Mouse (Mus musculus) neural tube, embryonic 13.5 days (tissue): ENCODE measurements around the gene St3gal5. TPM values are rescaled to one million over a fixed set of nuclear protein-coding genes. Genes with fewer than 3 reads are reported as not detected.
A peak's percentile ranks its signal among the peaks of the same experiment; 100 is the strongest.

ENCODE experiments used
- ATAC-seq: fragments of 200-750 bp; cut with Nextera tagmentation; 2 replicates; pipeline ENCODE4 v1.8.0; 2017; ENCODE audit warnings: low read depth, mild to moderate bottlenecking, moderate TSS enrichment, moderate library complexity
- H3K27ac ChIP-seq: fragments of 300-500 bp; sonication (generic); replicated peaks from 2 replicates; pipeline ENCODE4 v1.5.1; 2015; ENCODE audit warnings: moderate library complexity, mild to moderate bottlenecking, inconsistent platforms
- H3K27me3 ChIP-seq: fragments of 300-500 bp; sonication (generic); 2 replicates; pipeline ENCODE4 v1.6.1; 2015; ENCODE audit warnings: mild to moderate bottlenecking, inconsistent platforms
- H3K36me3 ChIP-seq: fragments of 300-500 bp; sonication (generic); 2 replicates; pipeline ENCODE4 v1.6.1; 2015; ENCODE audit warnings: mild to moderate bottlenecking, inconsistent platforms
- H3K4me1 ChIP-seq: fragments of 300-500 bp; sonication (generic); replicated peaks from 2 replicates; pipeline ENCODE4 v1.6.1; 2015; ENCODE audit warnings: inconsistent platforms
- H3K4me2 ChIP-seq: fragments of 300-500 bp; sonication (generic); 2 replicates; pipeline ENCODE4 v1.6.1; 2015; ENCODE audit warnings: inconsistent platforms, mild to moderate bottlenecking, moderate library complexity
- H3K4me3 ChIP-seq: fragments of 300-500 bp; sonication (generic); 2 replicates; pipeline ENCODE4 v1.5.1; 2015; ENCODE audit warnings: mild to moderate bottlenecking, inconsistent platforms
- H3K9ac ChIP-seq: fragments of 300-500 bp; sonication (generic); 2 replicates; pipeline ENCODE4 v1.6.1; 2015; ENCODE audit warnings: moderate library complexity, mild to moderate bottlenecking, inconsistent platforms
- H3K9me3 ChIP-seq: fragments of 300-500 bp; sonication (generic); 2 replicates; pipeline ENCODE4 v1.6.1; 2016; ENCODE audit warnings: inconsistent platforms
- WGBS: fragments of 180-500 bp; shearing (Covaris S2); methylation state at CpG from one replicate; pipeline ENCODE4 v1.1.7; 2015; 5-methylcytosine and 5-hydroxymethylcytosine counted together
- polyA plus RNA-seq: library from polyadenylated mRNA; unstranded; fragments of >200 nt; fragmentation: Nextera tagmentation; extraction: Ambion mirVana; gene quantifications from 2 replicates; pipeline ENCODE4 v1.2.1, GENCODE M21; 2015

Gene St3gal5
- polyA plus RNA-seq, 1 experiment from 2014 or later, result 54.6 TPM

DNA sequence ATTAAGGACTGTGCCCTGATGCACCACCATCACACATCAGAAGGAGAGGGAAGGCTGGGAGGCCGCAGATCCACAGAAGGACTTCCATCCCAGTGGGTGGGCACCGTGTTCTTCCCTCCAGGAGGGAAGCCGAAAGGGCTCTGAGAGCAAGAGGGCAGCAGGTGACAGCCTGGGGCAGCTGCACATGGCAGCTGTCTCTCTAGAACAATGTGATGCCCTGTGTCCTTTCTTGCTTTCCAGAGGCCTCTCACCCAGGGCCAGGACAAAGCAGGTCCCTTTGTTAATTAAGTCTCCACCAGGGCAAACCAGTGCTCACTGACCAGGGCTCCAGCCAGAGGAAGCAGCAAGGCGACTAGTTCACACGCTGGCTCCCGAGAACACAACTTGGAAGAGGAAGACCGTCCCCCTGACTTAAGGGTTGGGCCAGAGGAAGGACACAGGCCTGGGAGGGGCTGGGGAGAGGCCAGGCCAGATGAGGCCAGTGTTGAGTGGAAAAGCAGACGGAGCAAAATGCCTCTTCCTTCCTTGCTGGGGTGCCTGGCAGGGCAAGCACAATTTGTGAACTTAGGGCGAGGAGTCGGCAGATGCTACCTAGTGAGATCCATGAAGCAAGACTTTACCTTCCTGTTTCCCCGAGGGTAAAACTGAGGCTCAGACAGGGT is 103.3 kb downstream of the St3gal5 start:
- H3K9ac ChIP-seq, result 0 out of 2 replicates have a peak overlapping the region, but pooled peaks have one; percentile 22
- H3K4me1 ChIP-seq, result peaks cover 14% of the 10 kb centered on the region
- no peak overlapping the region for H3K4me3 ChIP-seq
- H3K9me3 ChIP-seq, result no peaks in the 10 kb centered on the region
- no peak overlapping the region for H3K4me2 ChIP-seq
- 46% methylated on average over 11 of the region's 11 CpGs for WGBS
- H3K27me3 ChIP-seq, result peaks cover 16% of the 10 kb centered on the region; the same call in 1 of the 2 replicates
- no peaks in the 10 kb centered on the region for H3K36me3 ChIP-seq
- H3K27ac ChIP-seq, result no peak overlapping the region
- no peak for ATAC-seq

DNA sequence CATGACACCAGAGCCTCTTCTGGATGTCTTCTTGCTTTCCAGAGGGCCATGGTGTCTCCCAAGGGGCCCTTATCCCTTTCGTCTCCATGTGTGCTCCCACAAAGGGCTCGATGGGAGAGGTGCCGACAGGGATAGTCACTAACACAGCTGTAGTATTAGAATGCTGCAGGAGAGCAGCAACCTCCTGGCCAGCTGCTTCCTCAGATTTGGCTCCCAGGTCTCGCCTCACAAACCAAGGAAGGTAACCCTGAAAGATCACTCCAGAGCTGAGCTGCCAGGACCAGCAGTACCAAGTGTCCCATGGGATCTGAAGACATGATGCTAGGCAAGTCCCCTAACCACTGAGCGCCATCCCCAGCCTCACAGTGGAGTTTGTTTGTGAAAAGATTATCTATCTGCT is 105.3 kb downstream of the St3gal5 start:
- Histone ChIP-seq H3K27ac (no peak overlapping the region), H3K4me2 (no peak overlapping the region), H3K4me1 (peaks cover 14% of the 10 kb centered on the region), H3K9ac (no peak overlapping the region), H3K4me3 (no peak overlapping the region), H3K27me3 (peaks cover 19% of the 10 kb centered on the region), H3K36me3 (no peaks in the 10 kb centered on the region; the same call in 1 of the 2 replicates), H3K9me3 (no peaks in the 10 kb centered on the region)
- WGBS, result 84% methylated on average over 5 of the region's 5 CpGs
- no peak for ATAC-seq

DNA sequence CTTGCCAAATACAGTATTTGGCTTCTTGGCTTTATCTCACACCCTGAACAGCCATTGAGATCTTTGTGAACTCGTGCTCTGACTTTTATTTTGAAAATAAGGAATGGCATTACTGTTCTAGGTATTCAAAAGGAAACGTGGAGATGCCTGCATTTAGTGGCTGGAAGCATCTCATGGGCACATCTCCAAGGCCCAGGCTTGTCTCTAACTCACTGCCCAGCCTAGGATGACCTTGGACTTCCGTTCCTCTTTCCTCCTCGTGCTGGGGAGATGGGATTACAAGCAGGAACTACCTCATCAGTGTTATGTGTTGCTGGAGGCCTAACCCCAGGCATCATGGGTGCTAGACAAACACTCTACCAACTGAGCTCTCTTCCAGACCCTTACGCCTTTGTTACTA is 105.9 kb downstream of the St3gal5 start:
- Histone ChIP-seq H3K27ac (no peak overlapping the region), H3K4me2 (no peak overlapping the region), H3K9ac (no peak overlapping the region), H3K4me3 (no peak overlapping the region), H3K36me3 (no peaks in the 10 kb centered on the region; the same call in 1 of the 2 replicates), H3K9me3 (no peaks in the 10 kb centered on the region), H3K27me3 (peaks cover 19% of the 10 kb centered on the region), H3K4me1 (peaks cover 14% of the 10 kb centered on the region)
- ATAC-seq, result no peak
- 82% methylated on average over 5 of the region's 5 CpGs for WGBS

Other genes starting within 250 kb of the St3gal5 start
- 81.9 and 84.4 TPM in 2 replicates for gene Ptcd3, start 188.8 kb upstream of the St3gal5 start, polyA plus RNA-seq
- 18.5 and 19.4 TPM in 2 replicates for gene Polr1a, start 188.5 kb upstream of the St3gal5 start, polyA plus RNA-seq
- 3.9 and 4.7 TPM in 2 replicates for gene Atoh8, start 138.0 kb downstream of the St3gal5 start, polyA plus RNA-seq
- 0.22 and 0.76 TPM in 2 replicates for gene Sftpb, start 207.0 kb downstream of the St3gal5 start, polyA plus RNA-seq
- 46.6 and 47.2 TPM in 2 replicates for gene Usp39, start 247.6 kb downstream of the St3gal5 start, polyA plus RNA-seq
- 16.7 and 19.3 TPM in 2 replicates for gene 0610030E20Rik, start 249.7 kb downstream of the St3gal5 start, polyA plus RNA-seq